Mouse (Mus musculus) gastrocnemius, postnatal 10 days (tissue): ENCODE results near the gene Ildr2. TPM values are rescaled to one million over a fixed set of nuclear protein-coding genes. Genes with fewer than 3 reads are reported as not detected.

Experiments
- DNase-seq: peaks from one replicate; pipeline ENCODE4 v3.0.0; 2021; ENCODE audit warnings: mixed read lengths
- total RNA-seq, 2 experiments: library from RNA; stranded (reverse); gene quantifications; 2 replicates each; pipeline ENCODE4 v1.2.3; 2021

Gene Ildr2
- total RNA-seq, 2 experiments from 2014 or later, result 2.6 to 3.4 TPM

- no peak for DNase-seq
These were observed 88.6 kb downstream of the Ildr2 start for GRCm38 (mm10) chr1:166342539-166342938.

- no peak for DNase-seq
These were observed 89.6 kb downstream of the Ildr2 start for GRCm38 (mm10) chr1:166343586-166343985.

GRCm38 (mm10) chr1:166344300-166345077, 90.5 kb downstream of the Ildr2 start:
- DNase-seq, result no peak

- DNase-seq, result no peak
These were observed 91.7 kb downstream of the Ildr2 start for GRCm38 (mm10) chr1:166345602-166346001.

- no peak for DNase-seq
These were observed 93.0 kb downstream of the Ildr2 start for GRCm38 (mm10) chr1:166346906-166347305.

- DNase-seq, result no peak
These were observed 95.4 kb downstream of the Ildr2 start for GRCm38 (mm10) chr1:166349341-166349740.

- no peak for DNase-seq
These were observed 95.8 kb downstream of the Ildr2 start for GRCm38 (mm10) chr1:166349751-166350150.

- peak; percentile 94 for DNase-seq
These were observed 106.4 kb downstream of the Ildr2 start for GRCm38 (mm10) chr1:166360157-166360855.

GRCm38 (mm10) chr1:166360896-166361295, 107.0 kb downstream of the Ildr2 start:
- no peak for DNase-seq

GRCm38 (mm10) chr1:166361842-166362241, 107.9 kb downstream of the Ildr2 start:
- DNase-seq, result no peak

GRCm38 (mm10) chr1:166362659-166363058, 108.7 kb downstream of the Ildr2 start:
- no peak for DNase-seq

GRCm38 (mm10) chr1:166363122-166363521, 109.2 kb downstream of the Ildr2 start:
- DNase-seq, result no peak

Other genes starting within 250 kb of the Ildr2 start
- 100 to 1,000 TPM; 120 to 123 TPM for gene Dusp27, start 126.2 kb upstream of the Ildr2 start, total RNA-seq
- not detected for gene Gpa33, start 123.9 kb upstream of the Ildr2 start, total RNA-seq
- not detected for gene Mael, start 15.4 kb upstream of the Ildr2 start, total RNA-seq
- 10 to 100 TPM in 1 of 2 experiments, 1 to 10 TPM in 1; 9.5 to 13.6 TPM for gene Tada1, start 125.0 kb downstream of the Ildr2 start, total RNA-seq
- 10 to 100 TPM in 1 of 2 experiments, 1 to 10 TPM in 1; 6.6 to 11.9 TPM for gene Pogk, start 155.7 kb downstream of the Ildr2 start, total RNA-seq
- gene Gm4846, start 243.4 kb downstream of the Ildr2 start, total RNA-seq, result not detected